Mouse (Mus musculus): ENCODE results near the gene Kifc5b.

The Kifc5b gene

GRCm38 (mm10) chr17:26947231-26948100 lies 30.6 kb downstream of the Kifc5b start:
- DNase-seq (ENCODE audit: low spot score in 2 of 2): no peak

- DNase-seq (ENCODE audit: low spot score in 2 of 2): peak; percentile 61 to 73
Observed at GRCm38 (mm10) chr17:26948316-26949050, 31.6 kb downstream of the Kifc5b start.

- DNase-seq (ENCODE audit: low spot score in 2 of 2): no peak
Observed at GRCm38 (mm10) chr17:26949051-26949577, 32.2 kb downstream of the Kifc5b start.

- DNase-seq (ENCODE audit: low spot score in 2 of 2): no peak
Observed at GRCm38 (mm10) chr17:26949866-26950265, 33.0 kb downstream of the Kifc5b start.

- no peak for DNase-seq (ENCODE audit: low spot score in 2 of 2)
Observed at GRCm38 (mm10) chr17:26950560-26951288, 33.8 kb downstream of the Kifc5b start.

GRCm38 (mm10) chr17:26951406-26951805 lies 34.5 kb downstream of the Kifc5b start:
- DNase-seq (ENCODE audit: low spot score in 2 of 2): peak in 1 of 2 experiments; percentile 88

DNA sequence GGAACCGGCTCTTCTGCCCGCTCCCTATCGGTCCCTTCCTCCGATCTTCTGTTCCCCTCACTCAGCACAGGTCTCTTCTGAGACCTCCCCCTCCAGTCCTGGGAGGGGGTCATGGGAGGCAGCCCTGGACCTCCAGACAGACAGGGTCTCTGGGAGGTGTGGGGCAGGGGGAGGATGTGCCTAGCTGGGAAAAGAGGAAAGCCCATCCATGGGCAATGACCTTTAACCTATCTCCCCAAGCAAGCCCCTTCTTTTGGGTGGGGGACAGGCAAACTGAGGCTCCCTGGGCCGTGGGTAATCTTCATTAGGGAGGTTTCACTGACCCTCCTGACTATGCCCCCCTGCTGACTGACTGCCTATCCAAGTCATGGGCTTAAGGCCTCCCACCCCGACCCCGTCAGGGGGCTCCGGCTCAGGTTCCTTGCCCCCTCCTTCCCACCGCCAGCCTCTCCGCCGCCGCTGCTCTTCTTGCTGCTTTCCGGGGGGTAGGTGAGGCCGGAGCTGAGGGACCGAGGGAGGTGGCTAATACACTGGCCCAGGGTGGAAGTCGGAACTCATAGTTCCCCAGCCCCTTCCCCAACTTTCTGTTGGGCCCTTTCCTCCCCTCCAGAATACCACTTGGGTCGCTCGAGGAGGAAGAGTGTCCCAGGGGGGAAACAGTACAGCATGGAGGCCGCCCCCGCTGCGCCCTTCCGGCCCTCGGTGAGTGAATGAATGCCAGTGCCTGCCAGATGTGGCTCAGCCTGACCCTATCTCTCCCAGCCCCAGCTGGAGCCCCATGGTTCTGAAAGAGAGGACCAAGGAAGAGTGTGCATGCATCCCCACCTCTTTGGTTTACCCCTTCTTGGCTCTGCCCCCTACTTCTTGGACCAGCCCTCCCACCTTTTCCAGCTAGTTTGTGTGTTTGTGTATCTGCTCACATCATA lies 35.3 kb downstream of the Kifc5b start:
- no peak for DNase-seq (ENCODE audit: low spot score in 2 of 2)

GRCm38 (mm10) chr17:26953201-26953600 lies 36.3 kb downstream of the Kifc5b start:
- DNase-seq (ENCODE audit: low spot score in 2 of 2): peak in 1 of 2 experiments; percentile 17

- DNase-seq (ENCODE audit: low spot score in 2 of 2): no peak
Observed at GRCm38 (mm10) chr17:26953726-26954125, 36.8 kb downstream of the Kifc5b start.

- peak in 1 of 2 experiments; percentile 15 for DNase-seq (ENCODE audit: low spot score in 2 of 2)
Observed at GRCm38 (mm10) chr17:26956309-26956708, 39.4 kb downstream of the Kifc5b start.

GRCm38 (mm10) chr17:26956895-26957294 lies 40.0 kb downstream of the Kifc5b start:
- peak in 1 of 2 experiments; percentile 56 for DNase-seq (ENCODE audit: low spot score in 2 of 2)

DNA sequence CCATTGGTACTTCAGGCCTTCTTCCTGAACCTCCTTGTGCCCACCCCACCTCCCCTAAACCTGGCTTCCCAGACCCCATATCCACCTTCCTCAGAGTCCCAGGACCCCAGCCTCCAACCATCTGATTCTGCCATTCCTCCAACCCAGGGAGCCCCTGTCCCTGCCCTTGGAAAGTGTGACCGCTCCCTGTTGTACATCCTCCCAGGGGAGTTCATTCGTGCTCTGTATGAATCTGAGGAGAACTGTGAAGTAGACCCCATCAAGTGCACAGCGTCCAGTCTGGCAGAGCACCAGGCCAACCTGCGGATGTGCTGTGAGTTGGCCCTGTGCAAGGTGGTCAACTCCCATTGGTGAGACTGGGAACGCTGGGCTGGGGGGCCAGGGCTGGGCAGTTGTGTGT lies 41.0 kb downstream of the Kifc5b start:
- DNase-seq (ENCODE audit: low spot score in 2 of 2): peak in 1 of 2 experiments; percentile 15

GRCm38 (mm10) chr17:26958880-26959279 lies 42.0 kb downstream of the Kifc5b start:
- DNase-seq (ENCODE audit: low spot score in 2 of 2): peak in 1 of 2 experiments; percentile 31

DNA sequence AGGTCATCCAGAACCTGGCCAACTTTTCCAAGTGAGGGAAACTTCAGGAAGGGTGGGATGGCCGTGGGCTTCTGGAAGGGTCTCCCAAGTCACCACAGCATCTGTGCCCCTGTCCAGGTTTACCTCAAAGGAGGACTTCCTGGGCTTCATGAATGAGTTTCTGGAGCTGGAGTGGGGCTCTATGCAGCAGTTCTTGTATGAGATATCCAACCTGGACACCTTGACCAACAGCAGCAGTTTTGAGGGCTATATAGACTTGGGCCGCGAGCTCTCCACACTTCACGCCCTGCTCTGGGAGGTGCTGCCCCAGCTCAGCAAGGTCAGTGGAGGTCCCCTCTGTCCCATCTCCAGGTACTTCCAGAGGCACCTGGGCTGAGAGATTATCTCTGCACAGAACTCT lies 42.9 kb downstream of the Kifc5b start:
- no peak for DNase-seq (ENCODE audit: low spot score in 2 of 2)

DNA sequence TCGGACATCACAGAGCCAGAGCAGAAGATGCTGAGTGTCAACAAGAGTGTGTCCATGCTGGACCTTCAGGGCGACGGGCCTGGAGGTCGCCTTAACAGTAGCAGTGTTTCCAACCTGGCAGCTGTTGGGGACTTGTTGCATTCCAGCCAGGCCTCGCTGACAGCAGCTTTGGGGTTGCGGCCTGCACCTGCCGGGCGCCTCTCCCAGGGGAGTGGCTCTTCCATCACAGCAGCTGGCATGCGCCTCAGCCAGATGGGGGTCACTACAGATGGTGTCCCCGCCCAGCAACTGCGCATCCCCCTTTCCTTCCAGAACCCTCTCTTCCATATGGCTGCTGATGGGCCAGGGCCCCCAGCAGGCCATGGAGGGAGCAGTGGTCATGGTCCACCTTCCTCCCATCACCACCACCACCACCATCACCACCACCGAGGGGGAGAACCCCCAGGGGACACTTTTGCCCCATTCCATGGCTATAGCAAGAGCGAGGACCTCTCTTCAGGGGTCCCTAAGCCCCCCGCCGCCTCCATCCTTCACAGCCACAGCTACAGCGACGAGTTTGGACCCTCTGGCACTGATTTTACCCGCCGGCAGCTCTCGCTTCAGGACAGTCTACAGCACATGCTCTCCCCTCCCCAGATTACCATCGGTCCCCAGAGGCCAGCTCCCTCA lies 44.8 kb downstream of the Kifc5b start:
- peak in 1 of 2 experiments; percentile 18 for DNase-seq (ENCODE audit: low spot score in 2 of 2)

- no peak for DNase-seq (ENCODE audit: low spot score in 2 of 2)
Observed at GRCm38 (mm10) chr17:26966993-26967392, 50.1 kb downstream of the Kifc5b start.

- no peak for DNase-seq (ENCODE audit: low spot score in 2 of 2)
Observed at GRCm38 (mm10) chr17:26967477-26967876, 50.6 kb downstream of the Kifc5b start.

DNA sequence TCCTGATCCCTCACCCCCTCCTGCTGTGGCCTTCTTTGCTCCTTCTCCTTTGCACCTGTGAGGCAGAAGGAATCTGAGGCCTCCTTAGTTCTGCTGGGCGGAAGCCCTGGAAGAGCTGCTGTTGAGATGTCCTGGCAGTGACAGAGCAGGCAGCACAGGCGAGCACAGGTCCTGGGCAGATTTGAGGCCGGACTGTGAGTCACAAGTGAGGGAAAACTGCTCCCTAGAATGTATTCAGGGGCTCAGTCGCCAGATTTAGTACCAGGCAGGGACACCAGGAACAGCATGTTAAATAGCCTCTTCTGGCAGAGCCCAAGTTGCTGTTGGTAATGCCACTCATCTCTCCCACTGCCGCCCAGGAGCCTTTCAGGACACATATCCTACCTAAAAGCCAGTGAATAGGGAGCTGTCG lies 51.3 kb downstream of the Kifc5b start:
- DNase-seq (ENCODE audit: low spot score in 2 of 2): no peak

DNA sequence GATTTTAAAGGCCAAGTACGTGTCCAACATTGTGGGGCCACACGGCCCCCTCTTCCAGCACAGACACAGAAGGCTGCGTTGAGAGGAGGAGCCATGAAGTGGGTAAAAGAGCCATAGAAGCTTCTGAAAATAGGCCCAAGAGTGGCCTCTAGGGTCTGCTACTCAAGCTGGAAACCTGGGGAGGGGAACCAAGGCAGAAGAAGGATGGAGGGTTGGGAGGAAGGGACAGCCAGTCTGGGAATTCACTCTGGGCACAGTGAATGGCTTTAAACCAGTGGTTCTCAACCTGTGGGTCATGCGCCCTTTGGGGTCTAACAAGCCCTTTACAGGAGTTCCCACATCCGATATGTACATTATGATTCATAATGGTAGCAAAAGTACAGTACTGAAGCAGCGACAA lies 52.4 kb downstream of the Kifc5b start:
- DNase-seq (ENCODE audit: low spot score in 2 of 2): no peak

DNA sequence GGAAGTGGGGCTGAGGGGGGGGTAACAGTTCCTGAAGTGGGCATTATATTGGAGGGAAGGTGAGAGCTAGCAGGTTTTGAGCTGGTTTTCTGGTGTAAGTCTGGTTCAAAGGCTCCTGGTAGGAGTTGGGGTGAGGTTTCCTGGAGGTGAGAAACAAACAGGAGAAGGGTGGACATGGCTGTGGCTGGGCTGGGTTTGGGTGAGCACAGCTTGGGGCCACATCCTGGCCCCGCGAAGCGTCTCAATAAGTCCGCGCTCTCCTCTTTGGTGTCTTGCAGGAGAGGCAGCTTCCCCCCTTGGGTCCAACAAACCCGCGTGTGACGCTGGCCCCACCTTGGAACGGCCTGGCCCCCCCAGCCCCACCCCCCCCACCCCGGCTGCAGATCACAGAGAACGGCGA lies 53.3 kb downstream of the Kifc5b start:
- DNase-seq (ENCODE audit: low spot score in 2 of 2): no peak

Data from spleen, postnatal 10 days (tissue).